Mouse (Mus musculus) WW6 (cell line): ENCODE measurements around the gene Map3k15.

Source experiments
- DNase-seq: peaks from one replicate; pipeline ENCODE4 v3.0.0-alpha.2; 2013; ENCODE audit warnings: low read depth, low spot score

Gene Map3k15

GRCm38 (mm10) chrX:160135719-160136118 lies 147.5 kb downstream of the Map3k15 start:
- DNase-seq: no peak

GRCm38 (mm10) chrX:160136153-160136552 lies 147.9 kb downstream of the Map3k15 start:
- no peak for DNase-seq

- DNase-seq: no peak
Observed at GRCm38 (mm10) chrX:160137177-160137860, 149.1 kb downstream of the Map3k15 start.

GRCm38 (mm10) chrX:160137861-160138717 lies 149.9 kb downstream of the Map3k15 start, which contains the start of gene Pdha1:
Gene Pdha1, minus strand, starts transcription at chrX:160138413.
- DNase-seq: peak; percentile 58

GRCm38 (mm10) chrX:160146806-160147205 lies 158.6 kb downstream of the Map3k15 start:
- no peak for DNase-seq

GRCm38 (mm10) chrX:160147406-160147805 lies 159.2 kb downstream of the Map3k15 start:
- DNase-seq: no peak

GRCm38 (mm10) chrX:160148859-160149258 lies 160.6 kb downstream of the Map3k15 start:
- DNase-seq: no peak

- DNase-seq: no peak
Observed at GRCm38 (mm10) chrX:160153147-160153815, 165.0 kb downstream of the Map3k15 start.

GRCm38 (mm10) chrX:160164259-160164658 lies 176.0 kb downstream of the Map3k15 start:
- no peak for DNase-seq

- DNase-seq: no peak
Observed at GRCm38 (mm10) chrX:160166246-160166985, 178.2 kb downstream of the Map3k15 start.

GRCm38 (mm10) chrX:160170150-160170549 lies 181.9 kb downstream of the Map3k15 start:
- DNase-seq: no peak
